Mouse (Mus musculus): ENCODE results near the gene Otulinl. TPM values are rescaled to one million over a fixed set of nuclear protein-coding genes. Genes with fewer than 3 reads are reported as not detected.
"Not testable (repeated sequence)": the region's sequence is repeated elsewhere in the genome, so short reads cannot be mapped to it uniquely, and the experiment has no call there.

The Otulinl gene
- total RNA-seq (2021) = 1 to 10 TPM in 1 of 2 experiments, under 1 TPM in 1; 0.91 to 1.4 TPM
- long read RNA-seq, experiment 1, partial matches to known transcripts = 0 of 1 reads
- long read RNA-seq, experiment 1, other reads (novel, unspliced or antisense) = 0 of 1 reads
- long read RNA-seq, experiment 2, partial matches to known transcripts = 0 of 2 reads
- long read RNA-seq, experiment 2, other reads (novel, unspliced or antisense) = 0 of 2 reads

- intact Hi-C loops (cut with DNase I) = no loop called here
- peak; percentile 90 to 94 for DNase-seq
Observed at GRCm38 (mm10) chr15:27681419-27682187, at the start of gene Otulinl. Gene Otulinl, minus strand, starts transcription at chr15:27681579.

DNA sequence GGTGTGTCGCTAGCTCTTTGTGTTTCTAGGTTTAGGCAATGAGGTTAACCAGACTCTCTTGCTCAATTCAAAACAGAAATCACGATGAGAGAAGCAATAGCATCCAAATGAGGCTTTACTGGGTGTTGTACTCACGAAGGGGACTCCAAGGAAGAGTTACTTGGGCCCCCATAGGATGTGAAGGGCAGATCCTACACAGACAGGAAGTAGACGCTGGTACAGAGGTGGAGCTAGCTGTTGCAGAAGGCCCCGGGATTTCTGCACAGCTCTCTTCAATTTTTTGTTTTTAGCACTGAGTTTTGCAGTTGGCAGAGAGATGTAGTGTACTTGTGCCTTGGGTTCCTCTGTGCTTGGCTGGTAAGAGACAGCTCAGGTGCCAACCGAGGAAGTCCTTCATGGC lies 44.8 kb upstream of the Otulinl start:
- intact Hi-C loops (cut with DNase I) = no loop called here
- DNase-seq = no peak

GRCm38 (mm10) chr15:27724796-27725680 lies 43.7 kb upstream of the Otulinl start:
- DNase-seq = no peak
- intact Hi-C loops (cut with DNase I) = no loop called here

- no peak for DNase-seq
- intact Hi-C loops (cut with DNase I) = no loop called here
Observed at GRCm38 (mm10) chr15:27724298-27724697, 42.9 kb upstream of the Otulinl start.

DNA sequence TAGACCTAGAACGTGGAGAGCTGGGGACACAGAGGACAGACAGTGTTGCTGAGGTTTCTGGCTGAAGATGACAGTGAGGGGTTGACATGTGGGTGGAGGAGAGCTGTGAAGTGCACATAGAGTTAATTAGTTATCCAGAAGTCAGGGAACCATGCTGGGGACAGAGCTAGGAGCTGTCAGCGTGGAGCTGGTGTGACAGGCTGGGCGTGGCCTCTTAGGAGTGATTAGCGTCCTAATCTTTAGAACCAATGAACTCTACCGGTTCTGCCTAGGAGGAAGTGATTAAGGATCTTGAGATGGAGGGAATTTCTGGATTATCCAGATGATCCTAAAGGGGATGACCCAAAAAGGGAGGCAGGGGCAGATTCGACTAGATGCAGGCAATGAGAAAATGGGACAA lies 42.4 kb upstream of the Otulinl start:
- DNase-seq = no peak
- intact Hi-C loops (cut with DNase I) = no loop called here

DNA sequence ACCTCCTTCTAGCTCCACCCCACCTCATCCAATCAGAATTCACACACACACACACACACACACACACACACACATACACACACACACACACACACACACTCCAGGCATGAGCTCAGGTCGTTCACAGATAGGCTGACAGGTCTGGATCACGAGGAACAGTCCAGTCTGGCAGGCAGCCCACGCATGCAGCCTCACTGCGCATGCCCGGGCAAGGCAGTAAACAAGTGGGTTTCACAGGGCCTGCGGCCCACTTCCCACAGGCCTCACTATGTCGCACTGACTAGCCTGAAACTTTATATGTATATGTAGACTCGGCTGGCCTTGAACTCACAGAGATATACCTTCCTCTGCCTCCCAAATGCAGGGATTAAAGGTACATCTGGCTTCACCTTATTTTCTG lies 38.9 kb upstream of the Otulinl start:
- intact Hi-C loops (cut with DNase I); DNase-seq: not testable (repeated sequence)

GRCm38 (mm10) chr15:27718668-27719067 lies 37.3 kb upstream of the Otulinl start:
- no peak for DNase-seq
- intact Hi-C loops (cut with DNase I) = loop anchor here (5.0 kb wide), 1 partner anchor 51 kb away; no protein-coding TSS in a partner anchor

- no peak for DNase-seq
- intact Hi-C loops (cut with DNase I) = loop anchor here (5.0 kb wide), 1 partner anchor 48 kb away; no protein-coding TSS in a partner anchor
Observed at GRCm38 (mm10) chr15:27715331-27715730, 34.0 kb upstream of the Otulinl start.

DNA sequence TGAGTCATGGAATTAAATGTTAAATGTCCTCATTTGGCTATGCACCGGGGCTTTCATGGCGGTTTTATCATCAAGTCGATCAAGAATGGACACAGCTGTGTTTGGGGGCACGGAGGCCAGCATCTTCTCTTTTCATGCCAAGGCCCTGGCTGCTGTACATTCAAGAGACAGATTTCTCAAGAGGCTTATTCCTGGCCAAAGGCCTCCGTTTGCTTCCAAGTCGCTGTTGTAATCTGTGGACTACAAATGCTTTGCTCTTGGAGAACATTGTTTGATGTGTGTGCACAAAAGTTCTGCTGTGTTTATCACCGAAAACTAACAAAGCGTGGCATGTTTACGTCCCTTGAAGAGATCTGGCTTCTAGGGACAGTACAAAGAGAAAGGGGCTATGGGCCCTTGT lies 29.3 kb upstream of the Otulinl start:
- DNase-seq = no peak
- intact Hi-C loops (cut with DNase I) = no loop called here

GRCm38 (mm10) chr15:27708968-27709612 lies 27.7 kb upstream of the Otulinl start:
- DNase-seq = no peak
- intact Hi-C loops (cut with DNase I) = no loop called here

GRCm38 (mm10) chr15:27708499-27708898 lies 27.1 kb upstream of the Otulinl start:
- DNase-seq = no peak
- intact Hi-C loops (cut with DNase I) = no loop called here

- no peak for DNase-seq
- intact Hi-C loops (cut with DNase I) = no loop called here
Observed at GRCm38 (mm10) chr15:27702972-27703313, 21.6 kb upstream of the Otulinl start.

DNA sequence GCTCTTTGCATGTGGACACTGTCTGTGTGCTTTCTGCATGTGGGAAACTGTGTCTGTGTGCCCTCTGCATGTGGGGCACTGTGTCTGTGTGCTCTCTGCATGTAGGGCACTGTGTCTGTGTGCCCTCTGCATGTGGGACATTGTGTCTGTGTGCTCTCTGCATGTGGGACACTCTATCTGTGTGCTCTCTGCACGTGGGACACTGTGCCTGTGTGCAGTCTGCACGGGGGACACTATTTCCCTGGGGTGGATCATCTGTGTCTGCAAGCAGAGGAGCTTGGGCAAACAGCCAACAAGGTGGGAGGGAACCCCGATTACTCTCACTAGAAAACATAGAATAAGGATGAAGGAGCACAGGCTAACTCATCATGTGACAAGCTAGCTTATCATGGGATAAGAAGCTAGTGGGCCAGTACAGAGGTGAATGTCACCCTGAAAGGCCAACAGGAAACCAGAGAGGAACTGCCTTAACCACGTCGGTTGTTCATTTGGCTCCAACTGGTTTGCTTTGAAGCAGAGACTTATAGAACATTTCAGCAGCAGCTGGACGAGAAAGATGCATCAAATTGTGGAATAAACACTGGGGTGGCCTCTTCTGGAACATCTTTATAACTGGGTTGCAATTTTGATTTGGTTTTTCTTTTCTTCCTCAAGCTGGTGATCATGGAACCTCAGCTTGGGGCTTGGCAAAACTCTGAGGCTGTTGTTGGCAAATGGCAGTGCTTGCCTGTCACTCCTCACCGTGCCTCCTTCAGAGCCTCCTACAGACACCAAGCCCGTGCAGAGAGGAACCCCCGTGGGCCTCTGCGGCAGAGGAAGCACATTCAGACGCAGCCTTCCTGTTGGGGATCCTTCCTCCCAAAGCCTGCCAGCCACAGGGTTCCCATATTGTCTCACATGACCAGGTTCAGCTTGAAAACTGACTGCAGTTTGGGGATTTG lies 20.9 kb upstream of the Otulinl start:
- DNase-seq = no peak
- intact Hi-C loops (cut with DNase I) = no loop called here

GRCm38 (mm10) chr15:27697632-27698031 lies 16.3 kb upstream of the Otulinl start:
- DNase-seq = no peak
- intact Hi-C loops (cut with DNase I) = no loop called here

DNA sequence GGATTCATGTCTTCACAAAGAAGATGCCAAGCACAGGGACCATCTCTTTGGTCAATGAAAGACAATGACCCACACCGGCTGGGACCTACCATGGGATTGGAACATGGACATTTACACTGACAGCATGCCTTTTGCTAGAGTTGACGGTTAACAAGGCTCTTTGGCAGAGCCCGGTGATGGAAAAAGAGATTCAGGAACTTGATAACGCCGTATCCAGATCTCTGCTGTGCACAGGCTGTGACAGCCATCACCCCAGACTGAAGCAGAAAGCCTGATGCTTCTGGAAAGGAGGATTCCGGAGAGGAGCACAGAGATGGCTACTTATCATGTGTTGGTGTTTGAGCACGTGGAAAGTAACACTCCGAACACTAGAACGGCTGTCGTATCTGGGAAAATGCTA lies 11.9 kb upstream of the Otulinl start:
- intact Hi-C loops (cut with DNase I) = no loop called here
- DNase-seq = no peak

DNA sequence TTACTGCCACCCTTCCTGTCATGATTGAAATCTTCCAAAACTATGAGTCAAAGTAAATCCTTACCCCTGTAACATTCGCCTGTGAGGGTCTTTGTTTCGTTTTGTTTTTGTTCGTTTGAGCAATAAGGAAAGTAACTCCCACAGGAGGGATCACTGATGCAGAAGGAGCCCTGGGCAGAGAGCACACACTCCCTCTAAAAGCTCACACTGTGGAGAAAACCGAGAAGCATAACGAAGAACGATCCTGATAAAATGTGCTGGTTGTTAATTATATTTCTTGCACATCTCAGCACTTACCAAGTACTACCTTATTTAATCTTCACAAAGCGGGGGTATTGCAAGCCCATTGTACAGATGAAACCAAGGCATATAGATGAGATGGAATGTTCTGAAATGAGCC lies 10.8 kb upstream of the Otulinl start:
- intact Hi-C loops (cut with DNase I) = no loop called here
- no peak for DNase-seq

DNA sequence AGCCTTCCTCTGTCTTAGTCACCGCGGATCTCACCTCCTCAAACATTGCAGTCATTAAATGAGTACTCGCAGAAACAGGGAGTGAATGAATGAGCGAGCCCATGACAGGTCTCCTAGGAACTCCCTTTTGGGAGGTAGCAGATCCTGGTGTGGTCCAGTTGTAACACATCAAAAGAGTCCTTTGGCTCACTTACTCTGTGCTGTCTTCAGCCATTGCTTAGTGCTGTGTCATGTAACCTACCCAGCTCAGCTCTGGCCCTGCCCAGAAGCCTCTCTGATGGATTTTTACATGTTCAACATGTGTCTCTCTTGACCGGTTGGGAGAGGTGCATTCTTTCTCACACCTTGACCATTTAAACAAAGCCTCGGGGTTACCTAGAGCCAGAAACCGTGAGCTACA lies 9.8 kb upstream of the Otulinl start:
- intact Hi-C loops (cut with DNase I) = no loop called here
- DNase-seq = no peak

DNA sequence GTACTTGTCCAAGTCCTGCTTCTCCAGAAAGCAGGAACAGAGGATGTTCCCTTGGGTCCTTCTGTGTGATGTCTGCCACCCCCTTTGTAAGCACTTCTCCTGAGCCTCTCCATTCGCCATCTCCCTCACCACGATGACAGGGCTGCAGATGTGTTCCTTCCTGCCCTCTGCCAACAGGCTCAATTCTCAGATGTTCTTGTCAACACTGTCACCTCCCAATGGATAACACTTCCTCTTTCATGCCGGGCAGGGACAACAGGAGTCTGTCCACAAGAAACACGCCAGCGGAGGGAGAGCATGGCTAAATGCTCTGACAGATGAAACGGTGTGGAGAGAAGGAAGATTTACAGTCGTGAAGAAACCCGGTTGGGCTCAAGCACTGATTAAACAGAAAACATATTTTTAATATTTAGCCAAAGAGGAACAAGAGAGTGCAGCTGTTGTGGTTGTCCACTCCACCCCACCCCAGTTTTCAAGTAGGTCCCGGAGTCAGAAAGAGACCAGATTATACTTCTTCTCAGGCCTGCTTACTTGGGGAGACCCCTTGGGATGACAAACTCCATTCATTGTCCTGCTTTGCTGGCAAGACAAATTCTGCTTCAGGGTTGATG lies 6.8 kb upstream of the Otulinl start:
- intact Hi-C loops (cut with DNase I) = no loop called here
- DNase-seq = no peak

DNA sequence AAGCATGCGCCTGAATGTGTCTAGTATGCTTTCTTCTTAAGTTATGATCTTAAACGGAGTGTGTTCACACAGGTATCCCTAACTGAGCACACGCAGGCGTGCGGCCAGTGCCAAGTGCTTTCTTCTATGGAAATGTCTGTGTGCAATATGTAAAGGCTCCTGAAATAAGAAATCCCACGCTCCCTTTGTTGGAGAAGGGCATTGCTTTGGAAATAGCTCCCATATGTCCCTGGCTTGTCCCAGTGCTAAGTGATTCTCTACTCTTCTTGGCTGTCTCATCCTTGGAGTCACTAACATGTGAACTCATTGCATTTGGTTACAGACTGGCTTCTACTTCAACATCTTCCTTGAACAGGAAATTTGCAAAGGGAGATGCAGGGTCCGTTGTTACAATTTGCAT lies 3.4 kb upstream of the Otulinl start:
- intact Hi-C loops (cut with DNase I) = no loop called here

More for the DNA sequence above, 3.4 kb upstream of the Otulinl start:
- no peak for DNase-seq

All from gastrocnemius, postnatal 36 days (tissue).